Mouse (Mus musculus) spleen, adult 2 months (tissue): ENCODE results near the gene Rassf7.

ENCODE experiments used
- CTCF ChIP-seq: fragments of 200-500 bp; IDR thresholded peaks from 2 replicates; pipeline ENCODE4 v1.5.1; 2011; ENCODE audit warnings: mild to moderate bottlenecking, inconsistent platforms; ENCODE audit not compliant: insufficient read depth, insufficient read length, insufficient replicate concordance; ENCODE audit errors: extremely low read depth
- POLR2A ChIP-seq: fragments of 200-500 bp; IDR thresholded peaks from 2 replicates; pipeline ENCODE4 v1.6.1; 2011; ENCODE audit warnings: low read depth, low read length, inconsistent platforms

- TF ChIP-seq POLR2A, result no peak; the same call in 1 of the 2 replicates
- peak; percentile 98 for TF ChIP-seq CTCF
Measured at GRCm38 (mm10) chr7:141228279-141229067, 12.8 kb downstream of the Rassf7 start, which contains the start of gene Phrf1.
